Mouse (Mus musculus) heart, postnatal 10 days (tissue): ENCODE data around the gene Ap5s1. TPM values are rescaled to one million over a fixed set of nuclear protein-coding genes. Genes with fewer than 3 reads are reported as not detected.
"Not testable (repeated sequence)": the region's sequence is repeated elsewhere in the genome, so short reads cannot be mapped to it uniquely, and the experiment has no call there.

Source experiments
- DNase-seq, 2 experiments: peaks; one replicate each; pipeline ENCODE4 v3.0.0; 2021
- intact Hi-C: fragments of 180-260 bp; cut with DNase I; formaldehyde crosslinking; loops from one replicate; pipeline ENCODE4 v1.15.1; 2025
- total RNA-seq, 2 experiments: library from RNA; stranded (reverse); gene quantifications; 2 replicates each; pipeline ENCODE4 v1.2.3; 2021

Ap5s1 gene
- total RNA-seq, 2 experiments from 2014 or later: 39.4 to 44.0 TPM

DNA sequence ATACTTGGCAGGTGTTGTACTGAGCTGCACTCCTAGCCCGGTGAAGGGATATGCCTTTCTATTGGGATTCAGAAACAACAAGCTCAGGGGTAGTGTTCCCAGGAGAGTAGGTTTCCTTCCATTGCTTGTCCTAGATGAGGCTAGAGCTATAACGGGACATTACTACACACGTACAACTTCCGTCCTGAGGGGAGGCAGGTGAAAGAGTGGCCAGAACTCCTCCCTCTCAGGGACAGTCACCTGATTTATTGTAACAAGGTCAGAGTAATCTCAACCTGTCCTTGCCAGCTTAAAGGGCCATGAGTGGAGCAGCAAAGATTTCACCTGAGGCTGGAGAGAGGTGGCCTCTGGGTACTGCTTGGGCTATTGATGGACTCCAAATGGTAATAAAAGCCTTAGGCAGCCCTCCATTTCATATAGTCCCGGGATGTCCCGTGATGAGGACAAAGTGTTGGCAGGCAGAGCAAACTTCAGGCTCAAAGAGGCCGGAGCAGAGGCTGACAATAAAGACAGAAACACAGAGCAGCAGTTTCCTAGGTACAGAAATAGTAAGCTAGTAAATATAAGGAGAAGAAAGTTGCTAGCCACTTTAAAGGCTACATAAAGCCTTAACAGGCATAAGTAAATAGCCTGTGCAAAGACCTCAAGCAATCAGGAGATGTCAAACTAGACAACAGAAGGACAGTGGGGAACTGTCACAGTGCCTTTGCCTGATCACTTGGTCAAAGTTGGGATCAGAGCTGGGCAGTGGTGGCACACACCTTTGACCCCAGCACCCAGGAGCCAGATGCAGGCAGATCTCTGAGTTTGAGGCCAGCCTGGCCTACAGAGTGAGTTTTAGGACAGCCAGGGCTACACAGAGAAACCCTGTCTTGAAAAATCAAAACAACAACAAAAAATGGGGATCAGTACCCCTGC, 9.3 kb downstream of the Ap5s1 start:
- DNase-seq: peak; percentile 75 to 76
- intact Hi-C loops: no loop called here

DNA sequence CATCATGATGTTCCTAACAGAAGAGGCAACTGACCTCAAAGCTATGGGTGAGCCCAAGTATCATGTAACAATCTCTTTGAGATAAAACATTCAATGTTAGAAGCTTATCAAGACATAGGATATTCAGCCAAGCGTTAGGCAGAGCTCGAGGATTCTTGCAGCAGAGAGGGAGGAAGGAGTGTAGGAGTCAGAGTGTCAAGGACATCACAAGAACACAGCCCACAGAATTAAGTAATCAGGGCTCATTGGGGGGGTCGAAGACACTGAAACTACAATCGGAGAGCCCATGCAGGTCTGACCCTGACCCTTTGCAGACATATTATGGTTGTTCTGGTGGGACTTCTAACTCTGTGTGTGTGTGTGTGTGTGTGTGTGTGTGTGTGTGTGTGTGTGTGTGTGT, 13.2 kb downstream of the Ap5s1 start:
- no peak for DNase-seq
- intact Hi-C loops: no loop called here

DNA sequence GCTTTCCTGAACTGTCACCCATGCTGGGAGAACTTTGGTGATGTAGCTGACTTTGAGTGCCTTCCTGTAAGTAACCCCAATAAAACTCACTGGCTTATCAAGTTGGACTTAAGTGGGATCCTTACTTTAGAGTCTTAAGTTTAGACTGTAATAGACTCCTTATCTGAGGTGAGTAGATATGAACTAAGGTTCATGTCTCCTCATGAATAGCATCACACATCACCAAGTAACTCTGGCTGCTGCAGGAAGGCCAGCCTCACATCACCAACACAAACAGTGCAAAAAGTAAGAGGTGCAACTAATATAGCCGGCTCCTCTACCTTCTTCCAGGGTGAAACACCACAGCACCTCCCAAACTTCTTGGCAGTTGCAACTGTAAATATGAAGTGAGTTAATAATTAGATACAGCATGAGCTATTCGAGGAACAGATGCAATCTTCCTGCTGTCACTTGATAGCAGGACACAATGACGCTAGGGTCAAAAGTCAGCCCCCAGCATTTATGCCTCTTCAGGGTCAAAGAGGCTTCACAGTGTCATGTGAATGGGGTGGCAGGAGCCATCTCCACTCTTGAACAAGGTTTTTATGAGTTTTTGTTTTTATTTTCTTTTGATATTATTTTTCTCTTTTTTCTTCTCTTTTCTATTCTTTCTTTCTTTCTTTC, 15.1 kb downstream of the Ap5s1 start:
- no peak for DNase-seq
- intact Hi-C loops: no loop called here

DNA sequence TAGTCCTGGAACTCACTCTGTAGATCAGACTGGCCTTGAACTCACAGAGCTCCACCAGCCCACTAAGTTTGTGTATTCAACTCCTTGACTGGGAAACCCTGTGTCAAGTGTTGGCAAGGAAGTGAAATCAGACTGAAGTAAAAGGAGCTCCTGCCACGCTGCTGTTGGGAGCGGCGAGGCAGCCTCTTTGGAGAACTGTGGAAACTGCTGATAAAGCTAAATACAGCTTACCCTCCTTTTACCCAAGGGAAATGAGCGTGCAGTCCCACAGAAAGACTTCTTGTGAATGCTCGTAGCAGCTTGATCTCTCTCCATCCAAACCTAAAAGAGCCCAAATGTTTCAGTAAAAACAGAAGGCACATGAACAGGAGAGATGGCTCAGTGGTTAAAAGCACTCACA, 15.7 kb downstream of the Ap5s1 start:
- intact Hi-C loops: no loop called here
- DNase-seq: peak; percentile 24 to 25

DNA sequence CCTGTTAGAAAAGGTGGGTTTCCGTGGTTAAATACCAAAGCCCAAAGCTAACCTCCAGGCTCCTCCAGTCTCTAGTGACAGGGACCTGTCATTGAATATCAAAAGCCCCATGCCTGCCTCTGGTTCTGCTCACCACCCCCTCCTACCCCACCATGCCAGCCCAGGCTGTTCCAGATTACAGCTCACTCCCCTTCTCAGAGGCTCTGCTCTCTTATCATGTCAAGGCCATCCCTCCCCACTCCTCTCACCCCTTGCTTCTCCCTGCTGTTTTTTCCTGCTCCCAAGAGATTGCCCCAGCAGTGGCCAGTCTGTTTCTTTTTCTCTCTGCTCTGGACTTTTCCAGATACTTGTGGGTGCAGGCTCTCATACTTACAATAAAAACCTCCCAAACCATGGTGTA, 16.7 kb downstream of the Ap5s1 start:
- no peak for DNase-seq
- intact Hi-C loops: no loop called here

DNA sequence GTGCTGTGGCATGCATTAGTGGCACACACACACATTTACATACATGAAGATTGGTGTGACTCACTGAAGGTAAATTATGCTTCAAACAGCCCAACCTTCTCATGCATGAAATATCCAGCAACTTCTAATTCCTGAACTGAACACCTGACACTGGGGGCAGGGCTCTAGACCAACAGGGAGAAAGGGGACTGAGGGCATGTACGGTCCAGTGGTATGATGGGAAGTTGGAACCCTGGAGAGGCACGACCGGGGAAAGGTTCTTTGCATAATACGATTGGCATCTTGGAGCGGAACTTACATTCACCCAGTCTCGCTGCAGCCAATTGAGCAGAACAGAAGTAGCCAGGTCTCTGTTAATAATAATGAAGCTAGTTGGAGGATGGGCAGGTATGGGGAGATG, 18.3 kb downstream of the Ap5s1 start:
- intact Hi-C loops: no loop called here
- no peak for DNase-seq

DNA sequence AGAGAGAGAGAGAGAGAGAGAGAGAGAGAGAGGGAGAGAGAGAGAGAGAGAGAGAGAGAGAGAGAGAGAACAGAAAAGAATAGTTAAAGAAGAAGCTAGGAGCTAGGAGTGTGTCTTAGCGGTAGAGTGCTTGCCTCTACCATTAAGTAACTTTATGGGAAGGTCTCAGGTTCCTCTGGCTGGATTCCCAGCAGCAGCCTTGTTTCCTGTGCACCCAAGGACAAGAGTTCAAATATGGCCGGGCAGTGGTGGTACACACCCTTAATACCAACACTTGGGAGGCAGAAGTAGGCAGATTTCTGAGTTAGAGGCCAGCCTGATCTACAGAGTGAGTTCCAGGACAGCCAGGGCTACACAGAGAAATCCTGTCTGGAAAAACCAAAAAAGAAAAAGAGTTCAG, 19.8 kb downstream of the Ap5s1 start:
- DNase-seq, intact Hi-C loops: not testable (repeated sequence)

DNA sequence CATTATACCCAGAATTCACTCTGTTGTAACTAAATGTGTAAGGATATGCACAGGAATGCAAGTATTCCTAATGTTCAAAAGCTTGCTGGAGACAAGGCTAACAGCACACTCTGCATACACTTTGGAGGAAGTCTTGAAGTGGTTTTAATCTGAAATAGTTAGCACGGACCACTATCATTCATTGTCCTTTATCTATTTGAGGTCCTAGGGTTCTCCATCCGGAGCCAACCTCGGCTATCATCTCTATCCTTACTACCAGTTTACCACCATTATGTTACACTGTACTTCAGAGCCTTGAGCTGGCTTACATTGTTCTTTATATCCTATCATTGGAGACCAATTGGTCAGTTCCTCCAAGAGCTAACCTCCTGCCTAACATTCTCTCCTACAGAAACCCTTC, 20.4 kb downstream of the Ap5s1 start:
- no peak for DNase-seq
- intact Hi-C loops: no loop called here

DNA sequence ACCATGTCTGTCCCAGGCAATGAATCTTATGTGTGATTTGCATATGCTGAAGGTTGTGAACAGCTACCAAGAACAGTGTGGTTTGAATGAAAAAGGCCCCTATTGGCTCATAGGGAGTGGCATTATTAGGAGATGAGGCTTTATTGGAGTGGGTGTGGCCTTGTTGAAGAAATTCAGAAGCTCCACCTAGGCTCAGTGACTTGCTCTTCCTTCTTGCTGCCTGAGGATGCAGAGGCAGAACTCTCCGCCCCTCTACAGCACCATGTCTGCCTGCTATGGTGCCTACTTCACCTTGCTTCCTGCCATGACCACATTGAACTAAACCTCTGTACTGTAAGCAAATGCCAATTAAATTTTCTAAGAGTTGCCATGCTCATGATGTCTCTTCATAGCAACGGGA, 25.7 kb downstream of the Ap5s1 start:
- intact Hi-C loops: no loop called here

DNA sequence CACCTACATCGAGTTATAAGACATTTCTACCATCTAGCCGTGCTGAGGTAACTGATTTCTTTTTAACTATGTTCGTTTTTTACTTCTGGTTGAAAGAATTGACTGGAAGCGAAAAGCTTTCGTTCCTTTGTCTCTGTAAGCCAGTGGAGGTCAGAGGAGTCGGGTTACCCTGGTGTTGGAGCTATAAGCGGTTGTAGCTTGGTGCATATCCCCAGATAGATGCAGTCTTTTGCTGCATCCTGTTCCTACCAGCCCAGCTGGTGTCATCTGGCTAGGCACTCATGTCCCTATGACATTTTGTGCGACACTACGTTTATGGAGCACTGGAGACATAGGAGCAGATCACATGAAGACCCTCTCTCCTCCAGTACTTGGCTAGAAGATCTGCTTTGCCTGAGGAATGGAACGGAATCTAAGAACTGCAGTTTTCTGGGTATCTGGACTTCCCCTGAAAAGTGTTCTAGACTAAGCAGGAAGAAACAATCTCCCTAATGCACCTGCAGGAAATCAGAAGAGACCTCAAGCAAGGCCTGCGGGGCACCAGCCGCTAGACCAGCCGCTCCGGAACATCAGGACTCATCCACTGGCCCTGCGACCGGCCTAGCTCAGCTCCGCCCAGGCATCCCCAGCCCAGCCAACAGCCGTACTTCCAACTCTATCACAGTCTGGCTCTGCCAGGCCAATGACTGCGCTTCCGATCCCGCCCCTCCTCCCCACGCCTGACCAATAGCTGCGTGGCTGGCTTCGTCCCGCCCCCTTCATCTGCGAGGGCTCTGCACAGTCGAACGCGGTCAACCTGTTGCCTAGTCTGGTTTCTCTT, 26.6 kb downstream of the Ap5s1 start, which contains the start of gene Mavs:
TSS of gene Mavs (plus strand) at position 757 of the 820 bp plus-strand sequence.
- DNase-seq: peak; percentile 97 to 98
- intact Hi-C loops: loop anchor here (2.0 kb wide), 1 partner anchor 23 kb away; no protein-coding TSS in a partner anchor

More for the DNA sequence above, 25.7 kb downstream of the Ap5s1 start:
- DNase-seq: no peak

DNA sequence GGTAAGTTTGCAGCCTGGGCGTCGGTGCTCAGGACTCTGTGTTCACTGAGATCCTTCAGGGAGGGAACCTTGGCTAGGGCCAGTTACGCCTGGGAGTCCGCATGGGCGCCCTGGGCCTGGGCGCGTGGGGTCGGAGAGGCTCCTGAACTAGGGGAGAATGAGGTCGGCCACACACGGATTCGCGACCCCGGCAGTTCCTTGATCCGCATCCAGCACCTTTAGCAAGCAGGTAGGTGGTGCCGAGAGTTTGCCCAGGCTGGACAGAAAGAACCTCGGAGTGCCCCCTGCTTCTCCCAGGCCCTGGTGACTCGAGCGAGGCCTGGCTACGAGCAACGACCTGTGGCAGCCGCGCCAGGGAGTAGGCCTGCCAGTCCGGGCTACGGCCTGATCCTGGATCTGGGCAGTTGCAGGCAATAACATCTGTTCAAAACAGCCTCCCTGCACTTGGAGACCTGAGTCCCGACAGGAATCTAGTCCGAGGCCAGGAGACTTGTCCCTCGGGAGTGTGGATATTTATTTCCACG, 27.3 kb downstream of the Ap5s1 start:
- intact Hi-C loops: loop anchor here (2.0 kb wide), 1 partner anchor 23 kb away; no protein-coding TSS in a partner anchor
- peak in 1 of 2 experiments; percentile 63 for DNase-seq

DNA sequence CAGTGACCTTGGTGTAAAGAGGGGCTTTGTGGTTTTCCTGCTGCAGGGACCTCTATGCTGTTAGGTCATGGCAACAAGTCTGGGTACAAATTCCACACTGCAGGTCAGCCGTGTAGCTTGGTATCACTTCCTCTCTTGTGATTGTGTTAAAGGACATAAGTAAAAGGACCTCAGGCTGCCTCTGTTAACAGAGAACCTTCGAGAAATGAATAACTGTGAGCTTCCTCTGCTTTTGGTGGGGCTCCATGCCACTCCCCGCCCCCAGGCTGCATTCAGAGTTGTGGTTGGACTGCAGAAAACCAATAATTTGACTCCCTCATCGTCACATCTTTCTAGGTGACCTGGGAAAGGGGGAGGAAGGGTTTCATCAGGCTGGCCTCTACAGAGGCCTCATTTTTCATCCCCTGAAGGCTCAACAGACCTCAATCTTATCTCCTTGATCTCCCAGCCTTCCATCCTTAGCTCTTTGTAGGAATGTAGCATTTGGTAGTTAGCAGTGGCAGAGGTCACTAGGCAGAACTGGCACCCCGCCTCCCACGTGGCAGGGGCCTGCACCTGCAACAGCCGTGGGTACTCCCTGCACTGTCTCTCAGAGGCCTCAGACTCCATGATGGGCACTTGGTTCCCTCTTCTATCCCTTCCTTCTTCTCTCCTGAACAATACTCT, 28.2 kb downstream of the Ap5s1 start:
- intact Hi-C loops: loop anchor here (2.0 kb wide), 1 partner anchor 24 kb away; no protein-coding TSS in a partner anchor
- DNase-seq: peak; percentile 15 to 33

DNA sequence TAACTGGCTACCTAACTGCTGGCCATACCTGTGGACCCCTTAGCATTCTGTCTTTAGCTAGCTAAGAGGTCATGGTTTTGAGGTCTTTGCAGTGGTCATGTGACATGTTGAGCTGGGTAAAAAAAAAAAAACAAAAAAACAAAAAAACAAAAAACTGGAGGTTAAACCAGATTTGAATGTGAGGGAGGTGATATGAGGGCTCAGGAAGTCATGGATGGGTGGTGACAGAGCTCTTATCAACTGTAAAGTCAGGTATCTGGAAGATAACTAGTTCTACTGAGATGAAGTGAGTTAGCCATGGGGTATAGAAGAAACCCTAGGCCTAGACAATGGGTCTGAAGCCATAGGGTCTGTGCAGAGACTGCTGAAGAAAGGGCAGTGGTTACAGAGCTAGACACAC, 35.3 kb downstream of the Ap5s1 start:
- no peak for DNase-seq

DNA sequence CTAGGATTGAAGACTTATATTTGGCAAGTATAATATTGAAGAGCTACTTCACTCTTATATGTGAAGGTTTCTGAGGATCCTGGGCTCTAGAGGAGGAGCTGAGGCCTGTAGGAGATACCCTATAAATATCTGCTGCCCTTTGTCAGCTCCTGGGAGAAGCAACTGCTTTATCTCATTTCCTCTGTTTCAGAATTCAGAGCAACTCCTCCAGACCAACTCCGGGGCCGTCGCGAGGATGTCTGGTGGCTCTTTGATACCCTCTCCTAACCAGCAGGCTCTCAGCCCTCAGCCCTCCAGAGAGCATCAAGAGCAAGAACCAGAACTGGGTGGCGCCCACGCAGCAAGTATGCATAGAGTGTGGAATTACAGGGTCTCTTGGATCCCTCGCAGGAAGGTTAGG, 36.1 kb downstream of the Ap5s1 start:
- DNase-seq: no peak
- intact Hi-C loops: no loop called here

More for the DNA sequence above, 35.3 kb downstream of the Ap5s1 start:
- intact Hi-C loops: no loop called here

DNA sequence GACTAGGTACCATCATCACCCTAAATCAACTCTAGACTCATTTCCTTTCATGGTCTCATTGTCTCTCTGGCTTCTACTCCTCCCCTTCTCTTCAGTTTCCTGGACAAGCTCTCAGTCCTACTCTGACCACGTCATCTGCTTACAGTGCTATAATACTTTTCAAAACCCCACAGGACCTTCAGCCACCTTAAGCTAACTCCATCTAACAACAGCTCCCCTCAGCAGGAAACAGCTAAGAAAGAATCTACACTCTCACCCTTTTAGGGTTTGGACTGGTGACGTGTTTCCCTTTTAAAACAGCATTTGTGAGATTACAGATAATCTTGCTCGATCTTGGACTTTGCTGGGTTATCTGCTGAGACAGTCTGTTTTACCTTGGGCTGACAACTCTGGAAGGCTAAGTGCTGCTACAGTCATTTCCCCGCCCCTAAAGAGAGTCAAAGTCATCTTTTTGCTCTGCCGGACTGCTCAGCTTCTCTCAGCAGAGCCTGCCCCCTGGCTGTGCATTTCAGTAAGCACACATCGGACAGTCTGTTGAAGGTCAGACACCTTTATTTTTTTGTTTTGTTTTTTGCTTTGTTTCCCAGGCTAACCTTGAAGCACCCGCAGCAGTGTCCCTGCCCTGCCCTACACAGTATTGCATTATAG, 46.9 kb downstream of the Ap5s1 start:
- DNase-seq: peak; percentile 82 to 83
- intact Hi-C loops: loop anchor here (2.0 to 10.0 kb wide), 5 partner anchors 43 to 292 kb away; partner anchors contain the start of gene Cenpb

DNA sequence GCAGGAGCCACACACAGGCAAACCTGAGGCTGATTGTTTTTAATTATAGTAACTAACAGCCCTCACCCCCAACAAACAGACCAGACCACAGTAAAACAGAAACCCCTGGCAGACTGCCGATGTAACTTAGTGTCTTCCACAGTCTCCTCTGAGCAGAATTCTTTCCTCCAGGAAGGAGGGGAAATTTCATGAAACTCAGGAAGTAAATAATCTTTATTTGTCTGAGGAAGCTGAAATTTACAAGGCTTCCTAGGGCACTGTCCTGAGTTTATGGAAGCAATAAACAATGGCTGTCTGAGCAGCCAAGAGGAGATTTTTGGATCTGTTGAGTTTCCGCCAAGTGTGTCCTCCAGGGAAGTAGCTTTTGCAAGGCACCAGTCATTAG, 47.4 kb downstream of the Ap5s1 start:
- intact Hi-C loops: loop anchor here (2.0 to 10.0 kb wide), 3 partner anchors 44 to 292 kb away; no protein-coding TSS in a partner anchor
- peak in 1 of 2 experiments; percentile 70 for DNase-seq

DNA sequence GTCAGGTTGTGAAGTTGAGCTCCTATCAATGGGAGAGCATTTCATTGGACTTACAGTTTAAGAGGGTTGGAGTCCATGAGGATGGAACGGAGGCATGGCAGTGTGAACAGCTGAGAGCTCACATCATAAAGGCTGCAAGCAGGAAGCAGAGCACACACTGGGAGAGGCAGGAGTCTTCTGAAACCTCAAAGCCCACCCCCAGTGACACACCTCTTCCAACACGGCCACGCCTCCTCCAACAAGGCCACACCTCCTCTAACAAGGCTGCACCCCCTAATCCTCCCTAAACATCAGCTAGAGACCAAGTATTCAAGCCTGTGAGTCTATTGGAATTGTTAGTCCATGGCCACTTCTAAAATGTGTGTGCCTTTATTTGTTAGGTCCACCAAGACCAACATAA, 48.9 kb downstream of the Ap5s1 start:
- DNase-seq: no peak
- intact Hi-C loops: loop anchor here (2.0 to 10.0 kb wide), 2 partner anchors 45 to 201 kb away; no protein-coding TSS in a partner anchor

DNA sequence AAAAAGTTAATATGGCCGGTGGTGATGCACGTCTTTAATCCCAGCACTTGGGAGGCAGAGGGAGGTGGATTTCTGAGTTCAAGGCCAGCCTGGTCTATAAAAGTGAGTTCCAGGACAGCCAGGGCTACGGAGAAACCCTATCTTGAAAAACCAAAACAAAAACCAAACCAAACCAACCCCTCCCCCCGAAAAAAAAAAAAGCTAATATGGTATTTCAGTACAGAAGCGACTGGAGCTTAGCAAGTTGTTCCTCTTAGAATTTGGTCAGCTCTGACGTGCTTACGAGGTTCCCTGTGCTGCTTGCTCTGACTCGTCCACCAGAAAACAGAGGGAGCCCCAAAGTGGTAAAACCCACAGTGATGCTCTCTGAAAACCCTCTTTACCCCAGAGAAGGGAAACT, 51.8 kb downstream of the Ap5s1 start:
- intact Hi-C loops: loop anchor here (10.0 kb wide), 1 partner anchor 204 kb away; no protein-coding TSS in a partner anchor
- no peak for DNase-seq
